Mouse (Mus musculus): ENCODE measurements around the gene Pwp2. TPM values are rescaled to one million over a fixed set of nuclear protein-coding genes. Genes with fewer than 3 reads are reported as not detected.

Gene Pwp2
- 5.8 and 6.4 TPM in 2 replicates for polyA plus RNA-seq (2015; fragmentation: Nextera tagmentation; extraction: Ambion mirVana)

- H3K4me1 ChIP-seq (ENCODE audit: insufficient read depth, low read depth, low read length) = peaks cover 5% of the 10 kb centered on the region
- ATAC-seq (peak; percentile 98), DNase-seq (ENCODE audit: low spot score) (peak; percentile 97)
- WGBS = 2% methylated on average over 47 of the region's 47 CpGs
- TF ChIP-seq EP300 (IDR thresholded peaks at IDR 0.05) (no peak), CTCF (IDR thresholded peaks at IDR 0.05) (peak; percentile 21; the same call in 1 of the 2 replicates)
- H3K27ac ChIP-seq (ENCODE audit: low read length) = peak within 1 kb of the TSS; percentile 55
- H3K27me3 ChIP-seq (replicated peaks; ENCODE audit: insufficient read depth, low read length) = no peaks in the 10 kb centered on the region
- peaks cover 6% of the 10 kb centered on the region for H3K36me3 ChIP-seq (ENCODE audit: insufficient read depth, low read length)
- H3K9me3 ChIP-seq (ENCODE audit: low read length) = no peaks in the 10 kb centered on the region
- H3K9ac ChIP-seq (replicated peaks; ENCODE audit: low read depth) = peak within 1 kb of the TSS; percentile 55
- peak within 1 kb of the TSS; percentile 90 for H3K4me2 ChIP-seq (replicated peaks; ENCODE audit: low read depth, low read length)
- H3K4me3 ChIP-seq (ENCODE audit: low read depth, low read length) = peak within 1 kb of the TSS; percentile 61
Observed at GRCm38 (mm10) chr10:78184531-78185380, at the start of gene Pwp2. Gene Pwp2, minus strand, starts transcription at chr10:78185149.

GRCm38 (mm10) chr10:78233756-78234155, 48.8 kb upstream of the Pwp2 start:
- 69% methylated on average over 6 of the region's 6 CpGs for WGBS
- no peak for DNase-seq (ENCODE audit: low spot score)
- H3K4me1 ChIP-seq (ENCODE audit: insufficient read depth, low read depth, low read length) = no peaks in the 10 kb centered on the region
- H3K4me3 ChIP-seq (ENCODE audit: low read depth, low read length) = no peak overlapping the region
- no peak for TF ChIP-seq EP300 (IDR thresholded peaks at IDR 0.05)
- TF ChIP-seq CTCF (IDR thresholded peaks at IDR 0.05) = no peak
- H3K27me3 ChIP-seq (replicated peaks; ENCODE audit: insufficient read depth, low read length) = no peaks in the 10 kb centered on the region
- H3K36me3 ChIP-seq (ENCODE audit: insufficient read depth, low read length) = no peaks in the 10 kb centered on the region
- no peak overlapping the region for H3K4me2 ChIP-seq (replicated peaks; ENCODE audit: low read depth, low read length)
- ATAC-seq = no peak
- H3K9me3 ChIP-seq (ENCODE audit: low read length) = no peaks in the 10 kb centered on the region
- H3K9ac ChIP-seq (replicated peaks; ENCODE audit: low read depth) = no peak overlapping the region
- H3K27ac ChIP-seq (ENCODE audit: low read length) = no peak overlapping the region

- no peak overlapping the region for H3K27ac ChIP-seq (ENCODE audit: low read length)
- H3K4me1 ChIP-seq (ENCODE audit: insufficient read depth, low read depth, low read length) = no peaks in the 10 kb centered on the region
- no peaks in the 10 kb centered on the region for H3K9me3 ChIP-seq (ENCODE audit: low read length)
- TF ChIP-seq CTCF (IDR thresholded peaks at IDR 0.05) (no peak), EP300 (IDR thresholded peaks at IDR 0.05) (no peak)
- no peak overlapping the region for H3K9ac ChIP-seq (replicated peaks; ENCODE audit: low read depth)
- no peak overlapping the region for H3K4me3 ChIP-seq (ENCODE audit: low read depth, low read length)
- ATAC-seq (no peak), DNase-seq (ENCODE audit: low spot score) (no peak)
- 95% methylated on average over 5 of the region's 5 CpGs for WGBS
- H3K36me3 ChIP-seq (ENCODE audit: insufficient read depth, low read length) = 0 out of 2 replicates have a peak, but pooled peaks cover 6% of the 10 kb centered on the region
- H3K27me3 ChIP-seq (replicated peaks; ENCODE audit: insufficient read depth, low read length) = no peaks in the 10 kb centered on the region
- H3K4me2 ChIP-seq (replicated peaks; ENCODE audit: low read depth, low read length) = no peak overlapping the region
Observed at GRCm38 (mm10) chr10:78233161-78233560, 48.2 kb upstream of the Pwp2 start.

GRCm38 (mm10) chr10:78232301-78232980, 47.5 kb upstream of the Pwp2 start:
- WGBS = 69% methylated on average over 4 of the region's 4 CpGs
- Histone ChIP-seq H3K9ac (replicated peaks; ENCODE audit: low read depth) (no peak overlapping the region), H3K4me2 (replicated peaks; ENCODE audit: low read depth, low read length) (no peak overlapping the region), H3K27me3 (replicated peaks; ENCODE audit: insufficient read depth, low read length) (no peaks in the 10 kb centered on the region), H3K9me3 (ENCODE audit: low read length) (no peaks in the 10 kb centered on the region), H3K27ac (ENCODE audit: low read length) (no peak overlapping the region), H3K36me3 (ENCODE audit: insufficient read depth, low read length) (0 out of 2 replicates have a peak, but pooled peaks cover 6% of the 10 kb centered on the region), H3K4me3 (ENCODE audit: low read depth, low read length) (no peak overlapping the region), H3K4me1 (ENCODE audit: insufficient read depth, low read depth, low read length) (no peaks in the 10 kb centered on the region)
- ATAC-seq (no peak), DNase-seq (ENCODE audit: low spot score) (no peak)
- no peak for TF ChIP-seq EP300 (IDR thresholded peaks at IDR 0.05)
- TF ChIP-seq CTCF (IDR thresholded peaks at IDR 0.05) = no peak

- Histone ChIP-seq H3K27me3 (replicated peaks; ENCODE audit: insufficient read depth, low read length) (no peaks in the 10 kb centered on the region), H3K4me3 (ENCODE audit: low read depth, low read length) (no peak overlapping the region), H3K9me3 (ENCODE audit: low read length) (no peaks in the 10 kb centered on the region), H3K9ac (replicated peaks; ENCODE audit: low read depth) (no peak overlapping the region), H3K4me1 (ENCODE audit: insufficient read depth, low read depth, low read length) (no peaks in the 10 kb centered on the region), H3K4me2 (replicated peaks; ENCODE audit: low read depth, low read length) (no peak overlapping the region), H3K27ac (ENCODE audit: low read length) (no peak overlapping the region), H3K36me3 (ENCODE audit: insufficient read depth, low read length) (0 out of 2 replicates have a peak, but pooled peaks cover 6% of the 10 kb centered on the region)
- WGBS = 87% methylated on average over 5 of the region's 5 CpGs
- TF ChIP-seq EP300 (IDR thresholded peaks at IDR 0.05) (no peak), CTCF (IDR thresholded peaks at IDR 0.05) (no peak)
- ATAC-seq = no peak
- DNase-seq (ENCODE audit: low spot score) = no peak
Observed at GRCm38 (mm10) chr10:78228560-78228928, 43.6 kb upstream of the Pwp2 start.

GRCm38 (mm10) chr10:78227875-78228559, 43.1 kb upstream of the Pwp2 start:
- no peak for ATAC-seq
- Histone ChIP-seq H3K27me3 (replicated peaks; ENCODE audit: insufficient read depth, low read length) (no peaks in the 10 kb centered on the region), H3K4me3 (ENCODE audit: low read depth, low read length) (no peak overlapping the region), H3K9me3 (ENCODE audit: low read length) (no peaks in the 10 kb centered on the region), H3K9ac (replicated peaks; ENCODE audit: low read depth) (no peak overlapping the region), H3K4me2 (replicated peaks; ENCODE audit: low read depth, low read length) (no peak overlapping the region), H3K4me1 (ENCODE audit: insufficient read depth, low read depth, low read length) (no peaks in the 10 kb centered on the region), H3K27ac (ENCODE audit: low read length) (no peak overlapping the region), H3K36me3 (ENCODE audit: insufficient read depth, low read length) (0 out of 2 replicates have a peak, but pooled peaks cover 6% of the 10 kb centered on the region)
- no peak for TF ChIP-seq CTCF (IDR thresholded peaks at IDR 0.05)
- TF ChIP-seq EP300 (IDR thresholded peaks at IDR 0.05) = no peak
- DNase-seq (ENCODE audit: low spot score) = no peak
- 83% methylated on average over 8 of the region's 8 CpGs for WGBS

All from lung, postnatal 0 days (tissue).